Mouse (Mus musculus) CD8-positive naive resting alpha-beta T cell, adult 2 months (primary cell): ENCODE measurements around the gene Prkd1.

Source experiments
- DNase-seq, 2 experiments: peaks; one replicate each; pipeline ENCODE4 v3.0.0; 2022; ENCODE audit warnings: low read depth in 2 of 2, low spot score in 2 of 2

The Prkd1 gene

GRCm38 (mm10) chr12:50558231-50558630, 90.7 kb downstream of the Prkd1 start:
- DNase-seq = no peak

- no peak for DNase-seq
These were observed 94.7 kb downstream of the Prkd1 start for GRCm38 (mm10) chr12:50554214-50554613.

- DNase-seq = no peak
These were observed 98.9 kb downstream of the Prkd1 start for GRCm38 (mm10) chr12:50549860-50550555.

- DNase-seq = no peak
These were observed 102.5 kb downstream of the Prkd1 start for GRCm38 (mm10) chr12:50546394-50546793.

- no peak for DNase-seq
These were observed 103.3 kb downstream of the Prkd1 start for GRCm38 (mm10) chr12:50545610-50545919.

GRCm38 (mm10) chr12:50544855-50545609, 103.9 kb downstream of the Prkd1 start:
- DNase-seq = no peak

GRCm38 (mm10) chr12:50540793-50541192, 108.1 kb downstream of the Prkd1 start:
- no peak for DNase-seq

- DNase-seq = no peak
These were observed 110.5 kb downstream of the Prkd1 start for GRCm38 (mm10) chr12:50538296-50538965.

- no peak for DNase-seq
These were observed 111.1 kb downstream of the Prkd1 start for GRCm38 (mm10) chr12:50537761-50538160.

GRCm38 (mm10) chr12:50537006-50537405, 111.9 kb downstream of the Prkd1 start:
- DNase-seq = no peak

GRCm38 (mm10) chr12:50528633-50529032, 120.3 kb downstream of the Prkd1 start:
- DNase-seq = no peak

- DNase-seq = no peak
These were observed 124.8 kb downstream of the Prkd1 start for GRCm38 (mm10) chr12:50524061-50524460.

GRCm38 (mm10) chr12:50514526-50514925, 134.4 kb downstream of the Prkd1 start:
- DNase-seq = no peak

GRCm38 (mm10) chr12:50511486-50512225, 137.2 kb downstream of the Prkd1 start:
- no peak for DNase-seq

GRCm38 (mm10) chr12:50508762-50509161, 140.1 kb downstream of the Prkd1 start:
- DNase-seq = no peak

- DNase-seq = no peak
These were observed 148.9 kb downstream of the Prkd1 start for GRCm38 (mm10) chr12:50499796-50500504.

- DNase-seq = no peak
These were observed 152.9 kb downstream of the Prkd1 start for GRCm38 (mm10) chr12:50496006-50496405.

GRCm38 (mm10) chr12:50479784-50480183, 169.1 kb downstream of the Prkd1 start:
- DNase-seq = no peak

- DNase-seq = no peak
These were observed 191.7 kb downstream of the Prkd1 start for GRCm38 (mm10) chr12:50457151-50457550.

GRCm38 (mm10) chr12:50451761-50452160, 197.1 kb downstream of the Prkd1 start:
- DNase-seq = no peak

- DNase-seq = no peak
These were observed 212.2 kb downstream of the Prkd1 start for GRCm38 (mm10) chr12:50436660-50437059.
